Mouse (Mus musculus) brain, embryonic 18.5 days (tissue): ENCODE data around the gene Smyd5.

ENCODE experiments used
- DNase-seq: peaks from one replicate; pipeline ENCODE4 v3.0.0-alpha.2; 2012; ENCODE audit warnings: low read depth, low spot score

Smyd5 gene

DNA sequence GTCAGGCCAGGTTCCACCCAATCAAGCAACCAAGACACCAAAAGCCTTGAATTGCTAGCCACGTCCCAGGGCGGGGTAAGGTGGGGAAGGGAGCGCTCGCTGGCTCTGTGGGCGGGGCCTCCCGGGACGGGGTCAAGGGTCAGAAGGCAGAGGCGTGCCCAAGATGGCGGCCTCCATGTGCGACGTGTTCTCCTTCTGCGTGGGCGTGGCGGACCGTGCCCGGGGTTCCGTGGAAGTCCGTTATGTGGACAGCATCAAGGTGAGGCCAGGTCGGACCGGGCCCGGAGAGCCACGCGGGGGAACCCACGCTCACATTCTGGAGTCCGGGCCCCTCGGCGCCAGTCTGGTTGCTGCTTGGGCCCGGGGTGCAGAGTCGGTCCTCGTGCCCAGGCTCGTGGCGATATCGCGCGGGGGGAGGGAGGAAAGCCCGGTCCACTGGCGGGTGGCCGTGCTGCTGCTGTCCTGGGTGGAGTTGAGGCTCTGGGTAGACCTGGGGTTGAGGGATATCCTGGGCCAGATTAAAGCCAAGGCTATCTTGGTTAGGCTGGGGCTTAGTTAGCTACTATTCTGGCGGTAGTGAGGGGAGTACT is at the start of gene Smyd5:
Gene Smyd5 (plus strand): TSS at position 148 of the 590 bp plus-strand sequence.
- DNase-seq, result peak; percentile 20

DNA sequence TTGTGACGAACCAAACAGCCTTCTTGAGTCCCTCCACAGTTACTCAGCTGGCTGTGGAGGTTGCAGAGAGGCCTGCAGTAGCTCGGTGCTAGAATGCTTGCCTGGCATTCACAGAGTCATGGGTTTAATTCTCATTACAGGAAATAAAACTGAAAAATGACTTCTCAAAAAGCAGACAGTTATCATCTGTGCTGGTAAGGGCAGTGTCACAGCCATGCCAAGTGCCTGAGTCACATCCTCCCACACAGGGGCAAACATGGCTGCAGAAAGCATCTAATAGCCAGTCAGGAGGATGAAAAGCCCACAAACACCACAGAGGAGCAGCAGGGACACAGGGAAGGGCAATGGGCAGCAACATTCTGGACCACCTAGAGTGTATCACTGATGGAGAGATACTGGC is 49.0 kb upstream of the Smyd5 start:
- DNase-seq, result no peak

GRCm38 (mm10) chr6:85388608-85389007 is 43.2 kb upstream of the Smyd5 start:
- no peak for DNase-seq

- DNase-seq, result no peak
These were observed 40.0 kb upstream of the Smyd5 start for GRCm38 (mm10) chr6:85391803-85392202.

DNA sequence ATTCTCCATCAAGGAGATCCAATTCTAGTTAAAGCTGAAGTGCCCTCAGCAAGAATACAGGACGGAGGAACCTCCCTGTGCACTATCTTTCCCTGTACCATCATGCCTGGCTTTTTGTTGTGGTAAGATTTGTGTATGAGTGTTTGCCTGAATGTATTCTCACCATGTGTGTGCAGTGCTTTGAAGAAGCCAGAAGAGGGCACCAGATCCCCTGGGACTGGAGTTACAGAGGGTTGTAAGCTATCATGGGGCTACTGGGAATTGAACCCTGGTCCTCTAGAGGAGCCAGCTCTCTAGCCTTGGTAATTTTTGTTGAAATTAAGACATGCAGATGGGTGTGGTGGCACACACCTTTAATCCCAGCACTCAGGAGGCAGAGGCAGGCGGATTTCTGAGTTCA is 36.4 kb upstream of the Smyd5 start:
- no peak for DNase-seq

DNA sequence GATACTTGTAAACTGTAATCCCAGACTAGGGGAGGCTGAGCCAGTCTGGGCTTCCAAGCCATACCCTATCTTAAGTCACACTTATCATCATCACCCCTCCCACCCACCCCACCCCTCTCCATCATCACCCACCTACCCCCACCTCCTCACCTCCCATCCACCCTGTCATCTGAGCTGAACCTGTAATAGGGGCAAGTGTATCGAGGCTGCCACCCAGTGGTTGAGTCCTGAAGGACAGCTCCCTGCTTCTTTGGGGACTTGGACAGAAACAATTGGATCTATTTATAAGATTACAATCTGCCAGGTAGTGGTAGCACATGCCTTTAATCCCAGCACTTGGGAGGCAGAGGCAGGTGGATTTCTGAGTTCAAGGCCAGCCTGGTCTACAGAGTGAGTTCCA is 34.6 kb upstream of the Smyd5 start:
- DNase-seq, result no peak

DNA sequence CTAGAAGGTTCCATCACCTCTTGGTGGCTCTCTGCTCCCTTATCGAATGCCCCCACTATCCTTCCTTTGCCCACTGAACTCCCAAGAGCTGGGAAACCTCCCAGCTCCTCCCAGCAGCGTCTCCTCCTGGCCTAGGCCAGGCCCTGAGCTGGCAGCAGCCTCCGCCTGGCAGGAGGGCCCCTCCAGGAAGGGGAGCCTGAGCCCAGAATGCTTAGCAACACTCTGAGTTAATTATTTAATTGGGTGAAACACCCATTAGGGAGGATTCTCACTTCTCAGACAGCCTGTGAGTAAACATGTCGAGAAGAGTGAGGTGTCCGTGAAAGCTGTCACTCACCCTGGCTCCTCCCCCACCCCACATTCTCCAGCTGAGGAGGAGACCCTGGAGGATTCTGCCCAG is 32.1 kb upstream of the Smyd5 start:
- no peak for DNase-seq

GRCm38 (mm10) chr6:85402613-85403012 is 29.2 kb upstream of the Smyd5 start:
- DNase-seq, result no peak

DNA sequence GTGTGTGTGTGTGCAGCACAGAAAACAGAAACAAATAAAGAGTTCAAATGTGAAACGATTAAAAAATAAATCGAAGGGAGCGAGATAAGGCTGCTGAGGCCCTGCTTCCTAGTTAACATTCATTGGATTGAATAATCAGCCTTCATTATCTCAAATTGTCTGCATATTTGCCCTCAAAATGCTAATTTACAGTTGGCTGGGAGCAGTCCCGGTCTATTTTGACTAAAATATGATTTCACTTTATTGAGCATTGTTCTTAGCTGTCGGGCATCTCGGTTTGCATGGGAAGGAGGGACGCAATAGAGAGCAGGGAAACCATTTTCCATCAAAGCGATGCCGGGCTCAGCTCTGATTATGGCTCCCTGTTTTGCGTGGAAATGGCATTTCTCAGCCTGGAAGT is 28.8 kb upstream of the Smyd5 start:
- no peak for DNase-seq

- no peak for DNase-seq
These were observed 22.8 kb upstream of the Smyd5 start for GRCm38 (mm10) chr6:85409003-85409402.

DNA sequence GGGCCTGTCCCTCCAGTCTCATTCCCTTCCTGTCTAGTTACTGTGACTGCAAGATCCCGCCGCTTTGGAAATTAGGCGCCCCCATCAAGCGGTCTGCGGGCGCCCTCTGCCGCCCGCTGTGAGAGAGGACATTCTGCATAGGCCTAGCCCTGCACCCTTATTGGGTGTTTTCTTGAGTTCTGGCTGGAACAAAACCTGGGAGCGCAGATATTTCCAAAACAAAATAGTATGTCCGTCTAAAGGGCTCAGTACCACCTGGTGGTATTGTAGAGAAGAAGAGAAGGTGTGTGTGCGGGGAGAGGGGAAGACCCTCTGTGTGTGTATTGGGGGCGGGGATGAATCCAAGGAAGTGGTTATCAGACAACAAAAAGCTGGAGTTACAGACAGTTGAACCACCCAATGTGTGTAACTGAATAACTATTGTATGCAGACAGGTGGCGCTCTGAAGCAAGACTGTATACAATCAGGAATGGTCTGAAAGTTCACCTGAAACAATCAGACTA is 21.0 kb upstream of the Smyd5 start:
- peak; percentile 59 for DNase-seq

GRCm38 (mm10) chr6:85415829-85416228 is 16.0 kb upstream of the Smyd5 start:
- no peak for DNase-seq

- DNase-seq, result no peak
These were observed 12.6 kb upstream of the Smyd5 start for GRCm38 (mm10) chr6:85419150-85419549.

DNA sequence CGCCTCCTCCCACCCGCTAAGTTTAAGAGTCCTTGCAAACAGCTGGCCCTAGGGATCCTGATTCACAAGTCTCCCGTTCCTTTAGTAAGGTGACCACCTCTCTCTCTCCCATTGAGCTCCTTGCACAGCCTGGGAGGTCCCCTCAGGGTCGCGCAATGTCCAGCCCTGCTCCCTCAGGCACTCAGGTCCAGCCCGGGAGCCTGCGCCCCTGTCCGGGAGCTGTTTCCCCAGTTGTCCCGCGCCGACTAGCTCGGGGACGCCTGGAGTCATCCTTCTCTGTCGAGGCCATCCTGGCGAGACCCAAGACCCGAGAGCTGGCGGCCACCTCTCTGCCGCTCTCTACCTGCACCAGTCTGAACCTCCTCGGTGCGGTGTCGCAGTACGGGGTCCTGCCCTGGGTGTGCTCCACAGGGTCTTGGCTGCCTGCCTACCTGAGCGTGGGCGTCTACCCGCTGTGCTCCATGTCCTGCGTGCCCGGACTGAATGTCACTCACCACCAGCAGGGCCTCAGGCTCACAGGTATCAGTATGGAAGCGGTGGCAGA is 7.9 kb upstream of the Smyd5 start, which contains the start of gene Noto:
Gene Noto (plus strand): TSS at position 51 of the 544 bp plus-strand sequence.
- DNase-seq, result no peak

GRCm38 (mm10) chr6:85431274-85431841 is 431 bp upstream of the Smyd5 start:
- DNase-seq, result no peak

- no peak for DNase-seq
These were observed 2.1 kb downstream of the Smyd5 start for GRCm38 (mm10) chr6:85433865-85434264.

DNA sequence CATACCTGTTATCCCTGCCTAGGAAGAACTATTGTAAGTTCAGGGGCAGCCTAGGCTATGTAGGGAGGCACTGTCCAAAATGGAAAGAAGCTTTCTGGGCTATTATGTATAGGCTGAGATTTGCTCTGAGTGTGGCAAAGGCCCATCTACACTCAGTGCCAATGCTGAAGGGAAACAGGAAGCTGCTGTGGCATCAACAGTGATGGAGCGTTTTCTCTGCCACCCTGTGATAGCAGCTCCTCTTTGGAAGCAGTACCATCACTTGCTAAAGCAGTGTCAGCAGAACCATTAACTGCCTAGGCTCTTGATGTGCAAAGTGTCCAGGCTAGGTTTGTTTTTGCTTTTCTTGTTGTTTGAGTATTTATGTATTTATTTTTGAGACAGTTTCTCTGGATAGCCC is 4.4 kb downstream of the Smyd5 start:
- no peak for DNase-seq

DNA sequence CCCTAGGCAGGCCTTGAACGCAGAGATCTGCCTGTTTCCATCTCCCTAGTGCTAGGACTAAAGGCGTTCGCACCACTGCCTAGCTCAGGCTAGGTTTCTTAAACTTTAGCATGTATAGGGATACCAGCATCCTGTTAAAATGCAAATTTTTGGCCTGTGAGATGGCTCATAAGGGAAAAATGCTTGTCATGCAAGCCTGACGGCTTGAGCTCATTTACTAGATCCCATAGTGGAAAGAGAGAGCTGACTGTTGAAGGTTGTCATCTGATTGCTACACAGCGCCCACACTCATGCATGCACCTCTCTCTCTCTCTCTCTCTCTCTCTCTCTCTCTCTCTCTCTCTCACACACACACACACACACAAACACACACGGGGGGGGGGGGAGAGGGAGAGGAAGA is 4.8 kb downstream of the Smyd5 start:
- no peak for DNase-seq

DNA sequence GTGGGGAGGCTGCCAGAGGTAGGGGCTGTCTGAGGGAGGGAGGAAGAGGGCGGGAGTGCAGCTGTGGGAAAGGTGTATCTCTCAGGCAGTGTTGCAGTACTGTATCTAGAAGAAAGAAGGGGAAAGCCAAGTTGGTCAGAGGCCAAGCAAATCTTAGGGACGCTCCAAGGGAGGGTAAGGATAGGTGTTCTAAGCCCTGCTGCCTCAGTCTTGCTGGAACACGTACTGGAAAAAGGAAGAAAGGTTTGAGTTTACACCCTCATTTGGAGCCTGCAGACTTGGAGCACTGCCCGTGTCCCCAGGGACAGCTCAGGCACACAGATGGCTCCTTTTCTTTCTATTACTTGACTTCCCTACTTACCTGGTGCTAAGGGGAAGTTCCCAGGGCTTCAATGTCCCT is 9.4 kb downstream of the Smyd5 start:
- DNase-seq, result no peak

DNA sequence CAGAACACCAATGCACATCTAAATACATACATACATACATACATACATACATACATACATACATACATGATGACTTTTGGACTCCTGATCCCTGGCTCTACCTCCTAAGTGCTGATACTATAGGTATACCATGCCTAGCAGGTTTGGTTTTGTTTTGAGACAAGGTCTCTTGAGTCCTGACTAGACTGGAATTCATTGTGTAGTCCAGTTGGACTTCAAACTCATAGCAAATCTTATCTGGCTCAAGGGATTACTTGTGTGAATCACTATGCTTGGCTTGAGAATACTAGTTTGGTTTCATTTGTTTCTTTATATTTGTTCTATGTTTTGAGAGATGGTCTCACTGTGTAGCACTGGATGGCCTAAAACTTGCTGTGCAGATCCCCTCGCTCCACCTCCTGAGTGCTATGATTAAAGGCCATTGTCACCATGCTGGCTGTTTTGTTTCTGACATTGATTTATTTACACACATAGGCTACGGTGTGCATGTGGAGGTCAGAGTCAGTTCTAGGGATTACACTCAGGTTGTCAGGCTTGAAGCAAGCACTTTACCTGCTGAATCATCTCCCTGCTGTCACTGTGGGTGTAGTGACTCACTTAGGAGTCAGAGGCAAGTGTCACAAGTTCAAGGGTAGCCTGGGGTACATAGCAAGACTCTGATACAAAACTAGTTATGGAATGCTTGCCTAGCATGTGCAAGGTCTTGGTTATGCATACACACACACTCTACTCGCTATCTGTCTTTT is 11.9 kb downstream of the Smyd5 start:
- DNase-seq, result no peak

DNA sequence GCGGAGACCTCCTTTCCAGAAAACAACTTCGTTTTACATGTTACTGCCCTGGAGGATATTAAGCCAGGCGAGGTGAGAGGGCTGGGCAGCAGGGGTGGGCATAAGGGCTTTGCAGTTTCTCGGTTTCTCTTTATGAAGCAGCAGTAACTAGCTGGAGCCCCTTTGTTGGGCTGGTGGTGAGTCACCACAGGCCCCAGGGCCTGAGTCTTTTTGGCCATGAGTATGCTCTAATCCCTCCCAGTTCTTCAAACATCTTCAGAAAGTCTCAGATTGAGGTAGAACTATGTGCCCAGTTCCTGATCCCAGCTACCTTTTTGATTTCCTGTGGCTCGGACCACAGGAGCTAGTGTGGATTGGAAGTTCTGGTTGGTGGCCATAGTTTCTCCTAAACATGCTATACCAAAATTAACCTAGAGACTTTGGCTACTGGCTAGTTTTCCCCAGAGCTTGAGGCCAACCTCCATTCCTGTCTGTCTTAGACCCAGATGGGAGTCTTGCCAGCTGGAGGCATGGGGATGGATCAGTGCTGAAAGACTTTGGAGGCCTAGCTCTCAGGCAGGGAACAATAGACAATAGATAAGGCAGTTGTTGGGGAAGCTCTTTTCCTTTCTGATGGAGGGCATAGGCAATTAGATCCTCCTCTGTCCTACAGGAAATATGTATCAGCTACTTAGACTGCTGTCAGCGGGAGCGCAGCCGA is 12.6 kb downstream of the Smyd5 start:
- DNase-seq, result no peak

DNA sequence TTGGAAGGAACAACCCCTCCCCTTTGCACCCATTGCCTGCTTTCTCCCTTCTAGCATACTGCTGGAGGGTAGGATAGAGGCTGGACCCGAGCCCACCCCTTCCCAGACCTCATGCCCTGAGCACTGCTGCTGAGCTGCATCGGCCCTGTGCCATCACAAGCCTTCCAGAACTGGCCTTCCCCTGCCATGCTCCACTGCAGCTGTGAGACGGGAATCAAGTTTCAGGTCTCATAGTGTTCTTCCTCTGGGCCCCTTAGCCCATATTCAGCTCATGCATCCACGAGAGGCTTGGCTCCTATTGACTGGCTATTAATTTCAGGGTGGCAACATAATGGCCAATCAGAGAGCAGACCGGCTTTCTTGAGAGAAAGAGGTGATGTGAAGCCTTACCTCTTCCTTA is 13.5 kb downstream of the Smyd5 start:
- DNase-seq, result no peak
